Mouse (Mus musculus): ENCODE measurements around the gene Nolc1. TPM values are rescaled to one million over a fixed set of nuclear protein-coding genes. Genes with fewer than 3 reads are reported as not detected.

Gene Nolc1
- 10 to 100 TPM; 44.7 to 46.2 TPM for total RNA-seq (2021)
- long read RNA-seq, experiment 1, transcript Nolc1-203 (13 exons, 3,523 nt), result major isoform, 13 of 34 reads
- long read RNA-seq, experiment 1, partial matches to known transcripts, result 4 of 34 reads
- long read RNA-seq, experiment 1, other reads (novel, unspliced or antisense), result 12 of 34 reads
- long read RNA-seq, experiment 2, transcript Nolc1-203 (13 exons, 3,523 nt), result major isoform, 24 of 75 reads
- long read RNA-seq, experiment 2, transcript Nolc1-208 (13 exons, 2,978 nt), result minor isoform, 5 of 75 reads
- long read RNA-seq, experiment 2, partial matches to known transcripts, result 13 of 75 reads
- long read RNA-seq, experiment 2, other reads (novel, unspliced or antisense), result 30 of 75 reads

DNA sequence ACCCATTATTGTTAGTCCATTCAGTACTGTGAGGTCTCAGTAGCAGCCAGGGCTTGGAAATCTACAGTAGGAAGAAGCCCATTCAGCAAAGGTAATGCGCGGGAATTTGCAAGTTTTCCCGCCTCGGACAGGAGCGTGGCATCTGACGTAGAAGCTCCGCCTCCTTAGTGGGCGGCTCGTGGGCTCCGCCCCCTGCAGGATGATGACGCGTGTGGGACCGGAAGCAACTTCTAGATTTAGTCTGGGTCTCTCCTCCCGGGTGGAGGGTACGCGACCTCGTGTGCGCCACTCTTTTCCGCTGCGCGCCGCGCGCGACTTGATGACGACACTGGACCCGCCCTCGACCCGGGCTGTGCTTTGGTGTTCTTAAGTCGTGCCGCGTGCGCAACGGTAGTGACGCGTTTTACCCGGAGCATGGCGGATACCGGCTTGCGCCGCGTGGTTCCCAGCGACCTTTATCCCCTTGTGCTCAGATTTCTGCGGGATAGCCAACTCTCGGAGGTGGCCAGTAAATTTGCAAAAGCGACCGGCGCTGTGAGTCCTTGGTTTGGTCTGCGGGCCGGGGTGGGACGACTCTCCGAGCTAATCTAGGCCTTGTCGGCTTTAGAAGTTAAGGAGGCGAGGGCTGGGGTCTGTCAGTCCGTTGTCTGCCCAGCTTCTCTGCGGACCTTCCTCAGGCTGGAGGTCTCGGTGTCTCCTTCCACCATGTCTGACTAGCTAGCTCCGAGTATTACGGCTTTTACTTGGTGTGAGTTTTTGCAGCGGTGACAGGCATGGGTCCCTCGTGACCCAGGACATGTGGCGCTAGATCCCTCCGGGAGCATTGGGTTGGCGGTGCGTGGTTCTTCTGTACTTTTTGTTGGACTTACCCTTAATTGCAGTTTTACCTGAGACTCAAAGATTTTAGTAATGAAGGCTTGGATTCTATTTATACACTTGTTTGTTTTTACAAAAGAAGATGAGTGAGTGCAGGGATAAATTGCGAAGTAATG, at the start of gene Nolc1:
Gene Nolc1 (plus strand): TSS at position 248 of the 992 bp plus-strand sequence.
- peak; percentile 97 to 98 for DNase-seq (ENCODE audit: low spot score in 2 of 2)

DNA sequence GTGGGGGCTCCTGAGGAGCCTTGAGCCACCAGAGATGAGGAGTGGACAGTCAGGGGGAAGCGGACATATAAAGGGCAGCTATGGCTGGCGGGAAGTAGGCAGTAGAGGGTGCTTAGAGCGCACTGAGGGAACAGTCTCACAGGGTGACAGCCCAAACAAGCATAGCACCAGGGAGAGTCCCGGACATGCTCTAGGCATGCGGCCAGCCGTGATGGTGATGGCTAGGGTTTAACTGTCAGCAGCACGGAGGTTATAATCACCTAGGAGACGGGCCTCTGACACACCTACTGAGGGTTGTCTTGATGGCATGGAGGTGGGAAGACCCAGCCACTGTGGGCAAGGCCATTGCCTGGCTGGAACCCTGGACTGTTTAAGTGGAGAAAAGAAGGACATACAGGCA, 49.1 kb upstream of the Nolc1 start:
- no peak for DNase-seq (ENCODE audit: low spot score in 2 of 2)

- DNase-seq (ENCODE audit: low spot score in 2 of 2), result no peak
These were observed 46.8 kb upstream of the Nolc1 start for GRCm38 (mm10) chr19:46028747-46029320.

DNA sequence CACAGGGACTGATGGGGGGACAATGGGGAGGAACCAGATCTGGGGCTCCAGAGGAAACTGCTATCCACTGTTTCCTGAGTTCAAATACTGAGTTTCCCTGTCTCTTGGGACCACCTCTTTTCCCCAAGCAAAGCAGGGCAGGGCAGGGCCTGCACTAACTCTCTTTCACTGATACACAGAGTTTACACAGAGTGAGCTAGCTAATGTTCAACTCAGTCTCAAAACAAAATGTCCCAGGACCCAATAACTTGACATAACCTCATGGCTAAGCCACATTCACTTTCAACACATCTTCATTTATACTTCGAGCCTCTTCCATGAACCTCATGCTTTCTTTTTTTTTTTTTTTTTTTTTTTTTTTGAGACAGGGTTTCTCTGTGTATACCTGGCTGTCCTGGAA, 46.0 kb upstream of the Nolc1 start:
- DNase-seq (ENCODE audit: low spot score in 2 of 2), result no peak

GRCm38 (mm10) chr19:46030196-46030983, 45.3 kb upstream of the Nolc1 start:
- no peak for DNase-seq (ENCODE audit: low spot score in 2 of 2)

GRCm38 (mm10) chr19:46031689-46032432, 43.8 kb upstream of the Nolc1 start:
- no peak for DNase-seq (ENCODE audit: low spot score in 2 of 2)

DNA sequence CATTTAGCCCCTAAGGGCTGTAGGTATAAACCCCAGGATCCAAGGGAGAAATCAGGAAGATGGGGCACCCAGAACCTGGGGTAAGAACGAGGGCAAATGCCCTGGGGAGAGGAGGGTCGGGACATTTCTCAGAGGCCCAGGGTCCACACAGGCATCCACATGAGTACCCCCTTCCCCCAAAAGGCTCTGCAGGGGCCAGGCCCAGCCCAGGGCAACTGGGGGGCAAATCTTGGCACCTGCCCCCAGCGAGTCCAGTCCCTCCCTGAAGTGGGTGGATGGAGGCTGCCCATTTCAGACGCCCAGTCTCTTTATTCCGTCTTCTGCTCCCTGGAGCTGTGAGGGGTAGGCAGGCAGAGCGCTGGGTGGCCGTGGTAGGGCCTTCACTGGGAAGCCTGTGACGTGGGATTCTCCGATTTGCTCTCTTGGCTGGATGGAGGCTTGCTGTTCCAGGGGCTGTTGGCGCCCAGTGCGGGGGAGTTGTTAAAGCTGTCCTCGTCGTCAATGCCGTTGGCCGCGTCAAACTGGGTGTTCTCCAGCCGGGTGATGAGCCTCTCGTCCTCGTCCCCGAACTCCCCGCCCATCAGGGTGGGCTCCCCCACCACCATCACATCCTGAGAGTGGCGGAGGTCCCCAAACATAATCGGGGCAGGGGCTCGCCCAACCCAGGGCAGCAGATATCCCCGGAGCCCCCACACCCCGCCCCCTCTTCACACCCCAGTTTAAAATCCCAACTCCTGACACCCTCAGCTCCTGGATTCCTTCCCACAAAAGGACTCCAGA, 42.7 kb upstream of the Nolc1 start:
- no peak for DNase-seq (ENCODE audit: low spot score in 2 of 2)

GRCm38 (mm10) chr19:46033911-46034310, 41.8 kb upstream of the Nolc1 start:
- no peak for DNase-seq (ENCODE audit: low spot score in 2 of 2)

DNA sequence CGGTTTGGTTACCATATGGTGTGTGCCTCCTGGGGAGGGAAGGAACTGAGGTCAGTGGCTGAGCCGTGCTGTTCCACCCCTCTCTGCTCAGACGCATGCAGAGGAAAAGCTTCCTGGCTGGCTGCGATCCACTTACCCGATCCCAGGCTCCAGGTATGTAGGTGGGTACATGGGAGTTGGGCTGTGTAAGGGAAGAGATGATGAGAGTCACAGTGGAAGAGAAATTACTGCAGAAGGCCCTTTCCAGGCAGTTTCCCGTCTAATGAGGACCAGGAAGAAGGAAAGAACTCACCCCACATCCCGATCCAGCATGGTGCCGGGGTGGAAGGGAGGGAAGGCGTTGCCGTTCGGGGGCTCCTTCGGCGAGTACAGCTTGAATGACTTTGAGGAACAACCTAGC, 39.7 kb upstream of the Nolc1 start:
- no peak for DNase-seq (ENCODE audit: low spot score in 2 of 2)

DNA sequence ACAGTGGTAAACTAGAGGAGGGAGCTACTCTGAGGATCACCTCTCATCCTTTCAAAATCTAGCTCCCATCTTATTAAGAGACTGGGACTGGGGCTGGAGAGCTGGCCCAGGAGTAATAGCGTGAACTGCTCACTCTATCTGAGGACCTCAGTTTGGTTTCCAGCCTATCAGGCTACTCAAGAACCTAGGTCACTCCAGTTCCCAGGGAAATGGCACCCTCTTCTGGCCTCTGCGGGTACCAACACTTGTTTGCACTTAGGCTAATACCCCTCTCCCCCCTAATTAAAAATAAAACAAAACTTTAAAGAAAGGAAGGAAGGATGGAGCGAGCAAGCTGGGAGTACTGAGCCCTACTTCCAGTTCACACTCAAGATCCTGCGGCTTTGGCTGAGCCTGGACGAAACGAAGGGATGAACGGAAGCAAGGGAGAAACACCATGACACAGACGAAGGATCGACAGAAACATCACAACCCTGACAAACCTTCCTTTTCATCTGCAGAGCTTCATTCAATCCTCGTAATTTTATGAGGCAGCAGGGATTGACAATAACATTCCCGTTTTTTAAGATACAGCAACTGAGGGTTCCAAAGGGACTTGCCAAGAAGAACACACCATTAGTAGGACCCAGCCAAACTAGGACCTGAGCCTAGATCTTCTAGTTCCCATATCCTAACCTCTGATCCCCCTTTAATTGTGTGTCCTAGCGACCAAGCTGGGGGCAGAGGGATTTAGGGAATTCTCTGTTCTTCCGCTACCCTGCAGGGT, 39.0 kb upstream of the Nolc1 start:
- DNase-seq (ENCODE audit: low spot score in 2 of 2), result no peak

- no peak for DNase-seq (ENCODE audit: low spot score in 2 of 2)
These were observed 38.3 kb upstream of the Nolc1 start for GRCm38 (mm10) chr19:46037243-46037924.

- no peak for DNase-seq (ENCODE audit: low spot score in 2 of 2)
These were observed 37.5 kb upstream of the Nolc1 start for GRCm38 (mm10) chr19:46037925-46038850.

DNA sequence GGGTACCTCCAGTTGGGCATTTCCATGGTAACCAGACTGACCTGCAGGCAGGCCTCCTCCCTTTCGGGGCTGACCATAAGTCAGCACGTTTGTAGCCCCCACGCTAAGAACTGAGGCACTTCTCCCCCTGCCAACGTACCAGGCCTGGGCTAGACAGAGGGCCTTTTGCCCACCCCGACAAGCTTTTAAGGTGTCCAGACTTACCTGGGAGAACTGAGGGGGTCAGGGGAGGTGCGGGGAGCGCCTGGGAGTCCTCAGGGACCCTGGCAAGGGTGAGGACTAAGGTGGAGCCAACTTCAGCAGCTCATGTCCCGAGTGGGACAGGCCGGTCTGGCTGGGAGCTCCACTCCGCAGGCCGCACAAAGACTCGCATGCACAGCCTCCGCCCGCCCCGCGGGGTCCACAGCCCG, 36.8 kb upstream of the Nolc1 start:
- no peak for DNase-seq (ENCODE audit: low spot score in 2 of 2)

- DNase-seq (ENCODE audit: low spot score in 2 of 2), result peak; percentile 79 to 87
These were observed 36.2 kb upstream of the Nolc1 start for GRCm38 (mm10) chr19:46039478-46039877.

GRCm38 (mm10) chr19:46040149-46040902, 35.3 kb upstream of the Nolc1 start:
- DNase-seq (ENCODE audit: low spot score in 2 of 2), result no peak

- no peak for DNase-seq (ENCODE audit: low spot score in 2 of 2)
These were observed 34.2 kb upstream of the Nolc1 start for GRCm38 (mm10) chr19:46041299-46041932.
